In genomic region chr4:150860526-150860925, GRCm38 (mm10) we compare ENCODE assay signal across 17 mouse cellular contexts. TPM values are rescaled to one million over a fixed set of nuclear protein-coding genes. Genes with fewer than 3 reads are reported as not detected.
DNase-seq lines count a peak whose midpoint lies in the region; ATAC-seq and TF ChIP-seq lines count a peak whose summit lies in the region.
"Had no signal": no experiment of that assay in that cellular context is flagged by ENCODE, and none has a peak within 500 bp of the region (broad histone marks: within the 10 kb centered on the region; RNA-seq: fewer than 3 reads in every experiment).

No protein-coding gene starts in this region.

- TF ChIP-seq CTCF in heart, adult 2 months (IDR thresholded peaks at IDR 0.05) = no peak

- peak overlapping the region; percentile 5 for H3K4me3 ChIP-seq in heart, adult 2 months
- no peak overlapping the region for H3K4me3 ChIP-seq in lung, embryonic 15.5 days
- no peak overlapping the region for H3K4me3 ChIP-seq in stomach, embryonic 15.5 days (replicated peaks)
- H3K4me3 ChIP-seq in hindbrain, embryonic 14.5 days (replicated peaks; ENCODE audit: low read length) = no peak overlapping the region
- H3K4me3 ChIP-seq: forebrain, embryonic 10.5 days; heart, embryonic 10.5 days; megakaryocyte, embryonic 14.5 days had no signal

- peaks cover 28% of the 10 kb centered on the region for H3K36me3 ChIP-seq in heart, adult 2 months (ENCODE audit: control insufficient read depth, insufficient read depth, low read length)
- peaks cover 9% of the 10 kb centered on the region; the same call in 1 of the 2 replicates for H3K36me3 ChIP-seq in lung, embryonic 15.5 days
- peaks cover 6% of the 10 kb centered on the region for H3K36me3 ChIP-seq in stomach, embryonic 15.5 days
- peaks cover 3% of the 10 kb centered on the region; the same call in 1 of the 2 replicates for H3K36me3 ChIP-seq in hindbrain, embryonic 14.5 days (replicated peaks; ENCODE audit: control insufficient read depth, insufficient read depth)

- no peaks in the 10 kb centered on the region for H3K27me3 ChIP-seq in heart, adult 2 months (ENCODE audit: control insufficient read depth, insufficient read depth, low read length)
- no peaks in the 10 kb centered on the region for H3K27me3 ChIP-seq in lung, embryonic 15.5 days
- no peaks in the 10 kb centered on the region for H3K27me3 ChIP-seq in stomach, embryonic 15.5 days (replicated peaks)
- H3K27me3 ChIP-seq in hindbrain, embryonic 14.5 days (ENCODE audit: control insufficient read depth, insufficient read depth, low read length) = no peaks in the 10 kb centered on the region

- TF ChIP-seq EP300 in heart, adult 2 months (IDR thresholded peaks at IDR 0.05; ENCODE audit: insufficient read depth, low read depth, low read length) = no peak

- H3K27ac ChIP-seq in heart, adult 2 months = peak overlapping the region; percentile 63
- 0 out of 2 replicates have a peak overlapping the region, but pooled peaks have one; percentile 1 for H3K27ac ChIP-seq in lung, embryonic 15.5 days
- H3K27ac ChIP-seq in stomach, embryonic 15.5 days = peak overlapping the region; percentile 26; the same call in 1 of the 2 replicates
- H3K27ac ChIP-seq in hindbrain, embryonic 14.5 days = no peak overlapping the region
- H3K27ac ChIP-seq: forebrain, embryonic 10.5 days; heart, embryonic 10.5 days had no signal

- no peak for DNase-seq in heart, adult 2 months
- DNase-seq in heart, adult 8-10 months (ENCODE audit: low spot score) = no peak
- no peak for DNase-seq in lung, postnatal 14 days
- no peak for DNase-seq in spleen, postnatal 14 days (ENCODE audit: low spot score in 2 of 2)
- DNase-seq in hindbrain, embryonic 14.5 days (ENCODE audit: low spot score) = no peak
- DNase-seq: adrenal gland, postnatal 36 days; cerebellum, postnatal 14 days; heart, postnatal 36 days; kidney, postnatal 36 days; thymus, postnatal 4 days had no signal

- intact Hi-C loops in heart, adult 2 months (cut with DNase I) = no loop called here

- H3K9me3 ChIP-seq in lung, embryonic 15.5 days = no peaks in the 10 kb centered on the region
- no peaks in the 10 kb centered on the region for H3K9me3 ChIP-seq in stomach, embryonic 15.5 days
- no peaks in the 10 kb centered on the region for H3K9me3 ChIP-seq in hindbrain, embryonic 14.5 days (ENCODE audit: control insufficient read depth, low read length)
- H3K9me3 ChIP-seq: forebrain, embryonic 10.5 days; heart, embryonic 10.5 days; megakaryocyte, embryonic 14.5 days had no signal

- peaks cover 2% of the 10 kb centered on the region; the same call in 1 of the 2 replicates for H3K79me2 ChIP-seq in heart, adult 2 months (replicated peaks; ENCODE audit: control insufficient read depth, insufficient read depth, low read length)

- ATAC-seq in lung, embryonic 15.5 days (ENCODE audit: borderline replicate concordance, extremely low read depth, low FRiP score, low TSS enrichment) = no peak
- peak; percentile 65 for ATAC-seq in granulocyte monocyte progenitor cell, adult 5-6 weeks (replicated peaks; ENCODE audit: poor library complexity, severe bottlenecking)
- no peak for ATAC-seq in stomach, embryonic 15.5 days (ENCODE audit: insufficient read depth, low FRiP score, low read depth)
- ATAC-seq in hindbrain, embryonic 14.5 days (ENCODE audit: low FRiP score) = no peak

- TF ChIP-seq POLR2A in heart, adult 2 months (IDR thresholded peaks at IDR 0.05; ENCODE audit: insufficient read depth, low read depth, low read length) = no peak

- no peak overlapping the region; the same call in 1 of the 2 replicates for H3K9ac ChIP-seq in heart, adult 2 months (ENCODE audit: low read depth, low read length)
- no peak overlapping the region for H3K9ac ChIP-seq in lung, embryonic 15.5 days
- H3K9ac ChIP-seq in stomach, embryonic 15.5 days = no peak overlapping the region
- no peak overlapping the region for H3K9ac ChIP-seq in hindbrain, embryonic 14.5 days

- WGBS in heart, adult 2 months = 32% methylated on average over 4 of the region's 4 CpGs
- 51% methylated on average over 4 of the region's 4 CpGs for WGBS in lung, embryonic 15.5 days
- WGBS in stomach, embryonic 15.5 days = 41% methylated on average over 4 of the region's 4 CpGs
- 83% methylated on average over 4 of the region's 4 CpGs for WGBS in hindbrain, embryonic 14.5 days

- H3K4me1 ChIP-seq in heart, adult 2 months (ENCODE audit: control insufficient read depth, insufficient read depth, low read length) = peaks cover 9% of the 10 kb centered on the region
- H3K4me1 ChIP-seq in lung, embryonic 15.5 days = peaks cover 65% of the 10 kb centered on the region
- no peaks in the 10 kb centered on the region; the same call in 1 of the 2 replicates for H3K4me1 ChIP-seq in stomach, embryonic 15.5 days
- peaks cover 13% of the 10 kb centered on the region for H3K4me1 ChIP-seq in hindbrain, embryonic 14.5 days (replicated peaks; ENCODE audit: control insufficient read depth, insufficient read depth, low read length)

- H3K4me2 ChIP-seq in lung, embryonic 15.5 days = peak overlapping the region; percentile 0; the same call in 1 of the 2 replicates
- no peak overlapping the region for H3K4me2 ChIP-seq in stomach, embryonic 15.5 days
- no peak overlapping the region for H3K4me2 ChIP-seq in hindbrain, embryonic 14.5 days (replicated peaks)

RNA-seq across cellular contexts. Expression of gene Errfi1, which starts 6.8 kb away (rescaled TPM):
- total RNA-seq in heart, adult 2 months (2021) = 10 to 100 TPM; 22.1 to 44.1 TPM
- 21.3 and 22.5 TPM in 2 replicates for polyA plus RNA-seq in heart, adult 2 months (2012; rRNA removed)
- 10 to 100 TPM in 2 of 4 experiments, 1 to 10 TPM in 2; 8.5 to 23.4 (median 11.4) TPM for total RNA-seq in heart, adult 8-10 months (2022)
- 41.7 and 42.7 TPM in 2 replicates for polyA plus RNA-seq in lung, embryonic 15.5 days (2015; fragmentation: Nextera tagmentation; extraction: Ambion mirVana)
- total RNA-seq in granulocyte monocyte progenitor cell, adult 5-6 weeks (2014; fragmentation: Nextera tagmentation) = 0.84 TPM in 1 of 2 replicates, not detected in the other
- total RNA-seq in granulocyte monocyte progenitor cell, adult 5-6 weeks (2017) = 0.52 and 1.2 TPM in 2 replicates
- polyA plus RNA-seq in stomach, embryonic 15.5 days (2015; fragmentation: Nextera tagmentation; extraction: Ambion mirVana) = 32.3 and 33.4 TPM in 2 replicates
- polyA plus RNA-seq in hindbrain, embryonic 14.5 days (2014; fragmentation: Nextera tagmentation; extraction: Ambion mirVana) = 36.3 and 39.6 TPM in 2 replicates

RNA-seq across cellular contexts. Expression of gene Park7, which starts 53.7 kb away (rescaled TPM):
- 100 to 1,000 TPM; 234 to 265 TPM for total RNA-seq in heart, adult 2 months (2021)
- 148 and 201 TPM in 2 replicates for polyA plus RNA-seq in heart, adult 2 months (2012; rRNA removed)
- total RNA-seq in heart, adult 8-10 months (2022) = 100 to 1,000 TPM; 275 to 312 (median 290) TPM
- polyA plus RNA-seq in lung, embryonic 15.5 days (2015; fragmentation: Nextera tagmentation; extraction: Ambion mirVana) = 423 and 449 TPM in 2 replicates
- 284 and 328 TPM in 2 replicates for total RNA-seq in granulocyte monocyte progenitor cell, adult 5-6 weeks (2014; fragmentation: Nextera tagmentation)
- 431 and 435 TPM in 2 replicates for total RNA-seq in granulocyte monocyte progenitor cell, adult 5-6 weeks (2017)
- polyA plus RNA-seq in stomach, embryonic 15.5 days (2015; fragmentation: Nextera tagmentation; extraction: Ambion mirVana) = 411 and 424 TPM in 2 replicates
- 383 and 392 TPM in 2 replicates for polyA plus RNA-seq in hindbrain, embryonic 14.5 days (2014; fragmentation: Nextera tagmentation; extraction: Ambion mirVana)

RNA-seq across cellular contexts. Expression of gene Tnfrsf9, which starts 53.8 kb away (rescaled TPM):
- total RNA-seq in heart, adult 2 months (2021) = under 1 TPM; 0.14 to 0.18 TPM
- 0.09 and 0.12 TPM in 2 replicates for polyA plus RNA-seq in heart, adult 2 months (2012; rRNA removed)
- under 1 TPM; 0.12 to 0.29 (median 0.22) TPM for total RNA-seq in heart, adult 8-10 months (2022)
- polyA plus RNA-seq in lung, embryonic 15.5 days (2015; fragmentation: Nextera tagmentation; extraction: Ambion mirVana) = 0.26 and 0.29 TPM in 2 replicates
- total RNA-seq in granulocyte monocyte progenitor cell, adult 5-6 weeks (2014; fragmentation: Nextera tagmentation) = not detected in 2 replicates
- total RNA-seq in granulocyte monocyte progenitor cell, adult 5-6 weeks (2017) = not detected in 2 replicates
- polyA plus RNA-seq in stomach, embryonic 15.5 days (2015; fragmentation: Nextera tagmentation; extraction: Ambion mirVana) = 0.98 and 1.2 TPM in 2 replicates
- 0.20 and 0.25 TPM in 2 replicates for polyA plus RNA-seq in hindbrain, embryonic 14.5 days (2014; fragmentation: Nextera tagmentation; extraction: Ambion mirVana)
- total RNA-seq: MEL had no signal
